Mouse (Mus musculus): ENCODE data around the gene V1rd19.
"Not testable (repeated sequence)": the region's sequence is repeated elsewhere in the genome, so short reads cannot be mapped to it uniquely, and the experiment has no call there.

Gene V1rd19

DNA sequence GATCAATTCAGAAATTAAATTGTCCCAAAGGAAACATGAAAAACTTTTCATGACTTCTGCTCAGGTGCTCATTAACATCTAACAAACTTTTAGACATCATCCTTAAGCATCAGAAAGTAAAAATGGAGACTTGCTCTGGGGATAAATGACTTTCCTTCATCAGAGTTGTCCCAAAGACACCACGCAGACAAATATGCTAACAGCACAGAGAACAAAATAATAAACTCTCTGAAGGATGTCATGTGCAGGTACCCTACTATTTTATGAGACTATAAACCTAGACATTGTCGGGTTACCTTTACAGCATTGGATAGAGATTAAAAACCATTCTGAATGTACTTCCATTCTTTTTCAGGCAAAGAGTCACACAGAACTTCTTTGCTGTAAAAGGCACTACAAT lies at the start of gene V1rd19:
Gene V1rd19 (plus strand): TSS at position 301 of the 400 bp plus-strand sequence.
- DNase-seq (ENCODE audit: low spot score): no peak

DNA sequence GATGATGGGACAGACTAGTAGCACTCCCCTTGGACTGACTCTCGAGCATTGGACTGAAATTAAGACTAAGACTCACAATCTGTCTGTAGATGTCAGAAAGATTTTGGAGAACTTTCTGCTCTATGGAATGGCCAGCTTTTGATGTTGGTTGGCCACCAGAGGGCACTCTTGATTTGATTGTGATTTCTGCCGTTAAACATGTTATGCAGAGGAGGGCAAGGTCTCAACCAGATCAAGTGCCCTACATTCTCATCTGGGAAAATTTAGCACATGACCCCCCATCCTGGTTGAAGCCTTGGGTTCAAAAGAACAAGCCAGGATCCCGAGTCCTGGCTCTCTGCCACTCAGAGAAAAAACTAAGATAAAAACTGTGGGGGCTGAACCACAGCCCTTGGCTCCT lies 33.4 kb upstream of the V1rd19 start:
- not testable (repeated sequence) for DNase-seq (ENCODE audit: low spot score)

DNA sequence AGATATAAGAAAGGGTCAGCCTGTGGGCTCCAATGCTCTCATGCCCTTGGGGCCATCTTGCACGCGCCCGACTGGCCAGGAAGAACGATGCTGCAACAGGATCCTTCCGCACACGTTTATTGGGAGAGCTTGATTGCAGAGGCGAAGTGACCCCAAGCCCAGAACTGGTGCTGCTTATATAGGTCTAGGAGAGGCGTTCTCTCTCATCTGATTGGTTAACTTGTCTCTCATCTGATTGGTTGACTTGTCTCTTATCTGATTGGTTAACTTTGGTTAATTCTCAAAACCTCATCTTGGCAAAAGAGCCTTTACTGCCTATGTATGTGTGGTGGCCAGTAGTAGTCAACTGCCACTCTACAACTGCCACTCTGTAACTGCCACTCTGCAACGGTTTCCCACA lies 27.2 kb upstream of the V1rd19 start, which contains the start of gene Vmn1r181:
Gene Vmn1r181 (plus strand): TSS at position 301 of the 400 bp plus-strand sequence.
- DNase-seq (ENCODE audit: low spot score): not testable (repeated sequence)

DNA sequence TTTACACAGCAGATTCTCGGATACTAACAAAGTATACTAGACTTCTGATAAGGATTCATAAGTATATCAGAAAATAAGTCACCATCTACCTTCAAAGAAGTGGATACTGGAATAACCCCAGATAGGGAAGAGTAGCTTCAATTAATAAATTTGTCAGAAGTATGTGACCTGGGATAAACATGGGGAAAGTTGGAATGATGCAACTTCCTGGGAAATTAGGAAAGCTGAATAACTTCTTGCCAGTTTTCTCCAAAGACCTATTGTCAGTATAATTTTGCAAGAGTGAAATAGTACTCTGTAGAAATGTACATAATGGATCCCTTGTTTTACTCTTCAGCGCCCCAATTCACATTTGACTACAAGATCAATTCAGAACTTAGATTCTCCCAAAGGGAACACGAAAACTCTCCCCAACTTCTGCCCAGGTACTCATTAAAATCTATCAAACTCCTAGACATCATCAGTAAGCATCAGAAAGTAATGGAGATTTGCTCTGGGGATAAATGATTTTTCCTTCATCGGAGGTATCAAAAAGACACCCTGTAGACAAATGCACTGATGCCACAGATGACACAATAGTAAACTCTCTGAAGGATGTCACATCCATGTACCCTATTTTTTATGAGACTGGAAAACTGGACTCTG lies 51.3 kb downstream of the V1rd19 start, which contains the start of gene Vmn1r183:
Gene Vmn1r183 (plus strand): TSS at position 595 of the 645 bp plus-strand sequence.
- DNase-seq (ENCODE audit: low spot score): no peak
